Mouse (Mus musculus) neural tube, embryonic 15.5 days (tissue): ENCODE measurements at regions not wholly inside any gene's neighbourhood (a gene's known extent, or its start where the extent isn't known, plus 50 kb on each side); places are given as distances from the start of the nearest gene placed in this dataset.

Source experiments
- ATAC-seq: fragments of 200-750 bp; cut with Nextera tagmentation; 2 replicates; pipeline ENCODE4 v1.8.0; 2017; ENCODE audit warnings: mild to moderate bottlenecking, moderate TSS enrichment, moderate library complexity; ENCODE audit not compliant: low FRiP score
- H3K27ac ChIP-seq: fragments of 300-500 bp; sonication (generic); replicated peaks from 2 replicates; pipeline ENCODE4 v1.5.1; 2015; ENCODE audit warnings: mild to moderate bottlenecking, inconsistent platforms
- H3K27me3 ChIP-seq: fragments of 300-500 bp; sonication (generic); replicated peaks from 2 replicates; pipeline ENCODE4 v1.6.1; 2015; ENCODE audit warnings: inconsistent platforms
- H3K36me3 ChIP-seq: fragments of 300-500 bp; sonication (generic); 2 replicates; pipeline ENCODE4 v1.6.1; 2015; ENCODE audit warnings: inconsistent platforms
- H3K4me1 ChIP-seq: fragments of 300-500 bp; sonication (generic); 2 replicates; pipeline ENCODE4 v1.6.1; 2015; ENCODE audit warnings: inconsistent platforms
- H3K4me2 ChIP-seq: fragments of 300-500 bp; sonication (generic); 2 replicates; pipeline ENCODE4 v1.6.1; 2015; ENCODE audit warnings: inconsistent platforms, mild to moderate bottlenecking, moderate library complexity
- H3K4me3 ChIP-seq: fragments of 300-500 bp; sonication (generic); replicated peaks from 2 replicates; pipeline ENCODE4 v1.5.1; 2015; ENCODE audit warnings: mild to moderate bottlenecking, inconsistent platforms
- H3K9ac ChIP-seq: fragments of 300-500 bp; sonication (generic); replicated peaks from 2 replicates; pipeline ENCODE4 v1.6.1; 2015; ENCODE audit warnings: mild to moderate bottlenecking, inconsistent platforms
- H3K9me3 ChIP-seq: fragments of 300-500 bp; sonication (generic); replicated peaks from 2 replicates; pipeline ENCODE4 v1.6.1; 2016; ENCODE audit warnings: inconsistent platforms
- WGBS: fragments of 180-500 bp; shearing (Covaris S2); methylation state at CpG from one replicate; pipeline ENCODE4 v1.1.7; 2015; ENCODE audit warnings: mixed read lengths; 5-methylcytosine and 5-hydroxymethylcytosine counted together

DNA sequence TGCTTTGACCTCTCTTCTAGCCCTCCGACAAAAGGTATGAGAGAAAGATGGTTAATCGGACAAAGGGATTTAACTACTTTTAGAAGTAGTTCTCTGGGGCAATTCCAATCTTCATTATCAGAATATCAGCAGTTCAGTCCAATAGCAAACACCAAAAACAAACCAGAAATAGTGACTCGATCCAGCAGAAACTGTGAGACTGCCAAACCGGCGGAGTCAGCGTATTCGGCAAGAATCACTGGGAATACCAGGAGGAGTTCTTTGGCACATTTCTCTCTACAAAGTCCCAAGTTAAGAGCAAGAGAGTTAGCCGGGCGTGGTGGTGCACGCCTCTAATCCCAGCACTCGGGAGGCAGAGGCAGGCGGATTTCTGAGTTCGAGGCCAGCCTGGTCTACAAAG lies 164.5 kb downstream of the Lnpk start:
- 95% methylated on average over 13 of the region's 13 CpGs for WGBS

GRCm38 (mm10) chr2:74409856-74410404 lies 169.3 kb downstream of the Lnpk start:
- H3K27ac ChIP-seq = no peak overlapping the region
- H3K27me3 ChIP-seq = no peaks in the 10 kb centered on the region
- 72% methylated on average over 4 of the region's 4 CpGs for WGBS
- ATAC-seq = no peak
- H3K4me2 ChIP-seq = no peak overlapping the region
- peaks cover 12% of the 10 kb centered on the region for H3K4me1 ChIP-seq
- H3K9ac ChIP-seq = no peak overlapping the region
- H3K36me3 ChIP-seq = no peaks in the 10 kb centered on the region
- H3K9me3 ChIP-seq = no peaks in the 10 kb centered on the region
- no peak overlapping the region for H3K4me3 ChIP-seq

More for the DNA sequence above, 164.5 kb downstream of the Lnpk start:
- no peak for ATAC-seq
- Histone ChIP-seq H3K27me3 (no peaks in the 10 kb centered on the region), H3K27ac (no peak overlapping the region), H3K4me1 (no peaks in the 10 kb centered on the region), H3K9ac (no peak overlapping the region), H3K4me3 (no peak overlapping the region), H3K9me3 (no peaks in the 10 kb centered on the region), H3K4me2 (no peak overlapping the region), H3K36me3 (no peaks in the 10 kb centered on the region)

GRCm38 (mm10) chr2:74404493-74404892 lies 174.7 kb downstream of the Lnpk start:
- WGBS = 33% methylated on average over 3 of the region's 3 CpGs
- Histone ChIP-seq H3K27ac (no peak overlapping the region), H3K4me1 (peaks cover 15% of the 10 kb centered on the region), H3K4me2 (no peak overlapping the region), H3K4me3 (no peak overlapping the region), H3K9ac (no peak overlapping the region), H3K9me3 (no peaks in the 10 kb centered on the region), H3K27me3 (no peaks in the 10 kb centered on the region), H3K36me3 (no peaks in the 10 kb centered on the region)
- no peak for ATAC-seq

- Histone ChIP-seq H3K4me2 (no peak overlapping the region), H3K9ac (no peak overlapping the region), H3K9me3 (no peaks in the 10 kb centered on the region), H3K36me3 (no peaks in the 10 kb centered on the region), H3K4me3 (no peak overlapping the region), H3K27ac (no peak overlapping the region), H3K4me1 (0 out of 2 replicates have a peak, but pooled peaks cover 4% of the 10 kb centered on the region), H3K27me3 (no peaks in the 10 kb centered on the region)
- no peak for ATAC-seq
- 86% methylated on average over 4 of the region's 4 CpGs for WGBS
Observed at GRCm38 (mm10) chr2:74391064-74391463, 188.2 kb downstream of the Lnpk start.

DNA sequence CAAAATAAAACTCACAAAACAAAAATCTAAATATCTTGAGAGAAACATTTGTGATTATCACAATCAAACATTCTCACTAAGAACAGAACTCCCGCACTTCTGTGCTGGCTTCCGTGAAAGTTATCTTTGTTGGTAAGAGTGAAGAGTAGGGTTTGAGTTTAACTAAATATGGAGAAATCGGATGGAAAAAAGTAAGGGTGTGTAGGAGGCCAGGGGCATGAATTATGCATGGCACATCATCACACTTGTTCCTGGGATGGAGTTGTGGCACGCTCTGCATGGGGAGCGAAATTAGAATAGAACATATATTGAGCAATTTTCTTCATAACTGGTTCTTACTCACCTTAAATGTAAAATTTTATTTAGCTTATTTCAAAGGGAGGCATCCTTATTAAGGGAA lies 191.2 kb downstream of the Lnpk start:
- Histone ChIP-seq H3K4me3 (no peak overlapping the region), H3K9ac (no peak overlapping the region), H3K27ac (no peak overlapping the region), H3K4me1 (0 out of 2 replicates have a peak, but pooled peaks cover 4% of the 10 kb centered on the region), H3K36me3 (no peaks in the 10 kb centered on the region), H3K4me2 (no peak overlapping the region), H3K27me3 (no peaks in the 10 kb centered on the region), H3K9me3 (no peaks in the 10 kb centered on the region)
- 83% methylated on average over 5 of the region's 5 CpGs for WGBS
- no peak for ATAC-seq

DNA sequence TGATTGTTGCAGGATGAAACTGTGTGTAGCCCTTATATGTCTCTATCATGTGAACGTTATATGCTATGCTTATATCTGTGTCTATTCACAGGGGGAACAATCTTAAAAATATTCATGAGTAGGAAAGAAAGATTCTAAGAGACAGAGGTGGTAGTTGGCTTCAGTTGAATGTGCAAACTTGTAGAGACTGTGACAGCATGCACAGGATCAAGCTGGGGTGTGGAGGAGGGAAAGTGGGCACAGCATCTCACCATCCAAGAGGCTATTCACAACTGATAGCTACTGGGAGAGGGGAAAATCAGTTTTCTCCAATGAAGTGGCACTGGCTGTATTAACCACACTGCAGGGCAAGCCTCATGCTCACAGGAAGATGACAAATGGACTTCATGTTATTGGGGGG lies 194.3 kb downstream of the Lnpk start:
- Histone ChIP-seq H3K9ac (no peak overlapping the region), H3K27ac (no peak overlapping the region), H3K27me3 (no peaks in the 10 kb centered on the region), H3K4me3 (no peak overlapping the region), H3K9me3 (no peaks in the 10 kb centered on the region), H3K4me1 (0 out of 2 replicates have a peak, but pooled peaks cover 4% of the 10 kb centered on the region), H3K4me2 (no peak overlapping the region), H3K36me3 (no peaks in the 10 kb centered on the region)
- 92% methylated on average over 1 of the region's 1 CpGs for WGBS
- no peak for ATAC-seq

DNA sequence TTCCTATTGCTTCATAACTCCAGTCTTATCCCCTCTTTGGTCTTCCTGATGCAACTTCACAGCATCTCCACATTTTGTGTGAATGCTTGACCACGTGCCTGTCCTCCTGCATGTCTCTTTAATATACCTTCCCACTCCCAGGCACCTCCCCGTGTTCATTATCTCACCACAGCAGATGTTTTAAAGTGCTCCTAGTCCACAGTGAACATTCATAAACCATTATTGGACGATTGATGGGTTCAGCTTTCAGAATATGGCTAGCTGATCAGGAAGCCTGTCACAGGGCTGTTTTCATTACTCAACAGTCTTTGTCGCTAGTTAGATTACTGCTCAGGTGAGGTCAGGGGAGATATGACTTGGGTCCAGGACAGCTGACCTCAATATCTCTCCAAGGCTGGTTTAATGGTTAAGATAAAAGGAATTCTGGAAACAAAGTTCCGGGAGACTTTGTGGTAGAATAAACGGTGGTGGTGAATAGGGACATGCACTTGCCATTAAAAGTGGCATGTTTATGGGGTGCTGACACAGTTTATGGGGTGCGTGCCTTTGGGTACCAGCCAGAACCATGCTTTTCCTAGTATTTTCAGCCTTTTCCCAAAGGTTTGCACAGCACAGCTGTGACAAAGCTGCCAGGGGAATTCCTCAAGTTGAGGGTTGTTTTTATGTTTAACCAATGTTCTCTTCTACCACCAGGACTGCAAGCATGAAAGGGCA lies 198.5 kb downstream of the Lnpk start:
- Histone ChIP-seq H3K27me3 (no peaks in the 10 kb centered on the region), H3K4me1 (no peaks in the 10 kb centered on the region), H3K4me2 (no peak overlapping the region), H3K36me3 (no peaks in the 10 kb centered on the region), H3K4me3 (no peak overlapping the region), H3K9me3 (no peaks in the 10 kb centered on the region), H3K9ac (no peak overlapping the region), H3K27ac (no peak overlapping the region)
- ATAC-seq = no peak
- 59% methylated on average over 7 of the region's 7 CpGs for WGBS

GRCm38 (mm10) chr2:74378709-74379108 lies 200.5 kb downstream of the Lnpk start:
- no peak for ATAC-seq
- no peaks in the 10 kb centered on the region for H3K9me3 ChIP-seq
- H3K9ac ChIP-seq = no peak overlapping the region
- WGBS = 97% methylated on average over 3 of the region's 3 CpGs
- H3K27ac ChIP-seq = no peak overlapping the region
- H3K4me2 ChIP-seq = no peak overlapping the region
- H3K36me3 ChIP-seq = no peaks in the 10 kb centered on the region
- H3K4me1 ChIP-seq = no peaks in the 10 kb centered on the region
- no peaks in the 10 kb centered on the region for H3K27me3 ChIP-seq
- H3K4me3 ChIP-seq = no peak overlapping the region

GRCm38 (mm10) chr2:74373938-74374337 lies 205.3 kb downstream of the Lnpk start:
- no peak for ATAC-seq
- no peaks in the 10 kb centered on the region for H3K27me3 ChIP-seq
- H3K4me2 ChIP-seq = no peak overlapping the region
- H3K9me3 ChIP-seq = no peaks in the 10 kb centered on the region
- 71% methylated on average over 1 of the region's 1 CpGs for WGBS
- no peaks in the 10 kb centered on the region for H3K4me1 ChIP-seq
- no peak overlapping the region for H3K9ac ChIP-seq
- no peak overlapping the region for H3K27ac ChIP-seq
- H3K36me3 ChIP-seq = no peaks in the 10 kb centered on the region
- H3K4me3 ChIP-seq = no peak overlapping the region

GRCm38 (mm10) chr2:74373056-74373455 lies 206.2 kb downstream of the Lnpk start:
- Histone ChIP-seq H3K4me2 (no peak overlapping the region), H3K27ac (no peak overlapping the region), H3K4me3 (no peak overlapping the region), H3K27me3 (no peaks in the 10 kb centered on the region), H3K36me3 (no peaks in the 10 kb centered on the region), H3K4me1 (no peaks in the 10 kb centered on the region), H3K9ac (no peak overlapping the region), H3K9me3 (no peaks in the 10 kb centered on the region)
- ATAC-seq = no peak
- 45% methylated on average over 4 of the region's 4 CpGs for WGBS

GRCm38 (mm10) chr2:74363255-74363654 lies 216.0 kb downstream of the Lnpk start:
- WGBS = 90% methylated on average over 2 of the region's 2 CpGs
- no peaks in the 10 kb centered on the region for H3K9me3 ChIP-seq
- H3K9ac ChIP-seq = no peak overlapping the region
- ATAC-seq = no peak
- no peak overlapping the region for H3K4me3 ChIP-seq
- H3K36me3 ChIP-seq = no peaks in the 10 kb centered on the region
- no peak overlapping the region for H3K4me2 ChIP-seq
- H3K4me1 ChIP-seq = no peaks in the 10 kb centered on the region
- H3K27me3 ChIP-seq = no peaks in the 10 kb centered on the region
- no peak overlapping the region for H3K27ac ChIP-seq

DNA sequence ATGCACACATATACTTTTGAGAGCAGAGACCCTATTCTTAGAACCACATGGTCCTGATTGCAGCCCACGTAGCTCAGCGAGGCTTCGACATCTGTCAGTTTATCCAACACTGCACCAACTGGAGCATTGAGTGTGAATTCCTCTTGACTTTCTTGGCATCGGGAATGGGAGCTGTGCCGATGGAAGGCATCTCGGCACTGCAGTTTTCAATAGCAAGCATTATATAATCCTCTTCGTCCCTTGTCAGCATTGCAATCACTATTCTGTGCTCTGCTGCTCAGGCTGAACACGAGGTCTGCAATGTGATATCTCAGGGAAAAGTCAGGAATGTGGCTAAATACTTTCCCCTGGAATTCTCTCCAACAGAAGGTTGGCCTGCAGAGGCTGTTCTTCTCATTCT lies 224.6 kb downstream of the Lnpk start:
- ATAC-seq = no peak
- Histone ChIP-seq H3K27me3 (no peaks in the 10 kb centered on the region), H3K9me3 (no peaks in the 10 kb centered on the region), H3K36me3 (no peaks in the 10 kb centered on the region), H3K27ac (no peak overlapping the region), H3K4me3 (no peak overlapping the region), H3K9ac (no peak overlapping the region), H3K4me2 (no peak overlapping the region), H3K4me1 (no peaks in the 10 kb centered on the region)
- whole genome bisulfite sequencing = 79% methylated on average over 8 of the region's 8 CpGs
